Mouse (Mus musculus): Measurements from ENCODE around the gene Rnf135.

GRCm38 (mm10) chr11:80148313-80148712 is 35.3 kb upstream of the Rnf135 start:
- no peak for TF ChIP-seq POLR2A (IDR thresholded peaks at IDR 0.05; ENCODE audit: borderline replicate concordance, extremely low read depth, low read depth, low read length)
- no peak for TF ChIP-seq CTCF (IDR thresholded peaks at IDR 0.05; ENCODE audit: insufficient read depth, low read length)
